Mouse (Mus musculus) forebrain, embryonic 11.5 days (tissue): ENCODE measurements at regions not wholly inside any gene's neighbourhood (a gene's known extent, or its start where the extent isn't known, plus 50 kb on each side); places are given as distances from the start of the nearest gene placed in this dataset.
A peak's percentile ranks its signal among the peaks of the same experiment; 100 is the strongest.

Experiments used
- ATAC-seq: fragments of 200-750 bp; cut with Nextera tagmentation; replicated peaks from 2 replicates; pipeline ENCODE4 v1.8.0; 2017; ENCODE audit warnings: moderate TSS enrichment; ENCODE audit not compliant: low FRiP score
- DNase-seq: peaks from one replicate; pipeline ENCODE4 v3.0.0-alpha.2; 2017; ENCODE audit warnings: low spot score
- H3K27ac ChIP-seq: fragments of 300-500 bp; sonication (generic); 2 replicates; pipeline ENCODE4 v1.5.1; 2014; ENCODE audit warnings: low read depth, low read length
- H3K27me3 ChIP-seq: fragments of 300-500 bp; sonication (generic); 2 replicates; pipeline ENCODE4 v1.6.1; 2014; ENCODE audit warnings: mild to moderate bottlenecking, low read length, mixed read lengths; ENCODE audit not compliant: control insufficient read depth, insufficient read depth
- H3K36me3 ChIP-seq: fragments of 300-500 bp; sonication (generic); 2 replicates; pipeline ENCODE4 v1.6.1; 2014; ENCODE audit warnings: mild to moderate bottlenecking, low read length, moderate library complexity, mixed read lengths; ENCODE audit not compliant: control insufficient read depth, insufficient read depth
- H3K4me1 ChIP-seq: fragments of 300-500 bp; sonication (generic); replicated peaks from 2 replicates; pipeline ENCODE4 v1.6.1; 2014; ENCODE audit warnings: low read length, mixed read lengths; ENCODE audit not compliant: control insufficient read depth, insufficient read depth
- H3K4me2 ChIP-seq: fragments of 300-500 bp; sonication (generic); 2 replicates; pipeline ENCODE4 v1.6.1; 2014; ENCODE audit warnings: low read depth, mild to moderate bottlenecking, low read length, moderate library complexity, mixed read lengths; ENCODE audit not compliant: severe bottlenecking
- H3K4me3 ChIP-seq: fragments of 300-500 bp; sonication (generic); 2 replicates; pipeline ENCODE4 v1.5.1; 2014; ENCODE audit warnings: low read depth, low read length
- H3K9ac ChIP-seq: fragments of 300-500 bp; sonication (generic); 2 replicates; pipeline ENCODE4 v1.6.1; 2014; ENCODE audit warnings: low read length
- H3K9me3 ChIP-seq: fragments of 300-500 bp; sonication (generic); 2 replicates; pipeline ENCODE4 v1.6.1; 2016; ENCODE audit warnings: low read length, mixed read lengths; ENCODE audit not compliant: control insufficient read depth
- WGBS: fragments of 180-500 bp; shearing (Covaris S2); extraction: QIAGEN DNeasy Blood & Tissue Kit; methylation state at CpG from one replicate; pipeline ENCODE4 v1.1.7; 2014; 5-methylcytosine and 5-hydroxymethylcytosine counted together

GRCm38 (mm10) chr3:46583351-46583750, 135.3 kb upstream of the Pabpc4l start:
- Histone ChIP-seq H3K4me3 (no peak overlapping the region), H3K9ac (no peak overlapping the region), H3K27me3 (no peaks in the 10 kb centered on the region), H3K4me2 (no peak overlapping the region), H3K4me1 (no peaks in the 10 kb centered on the region), H3K27ac (no peak overlapping the region), H3K9me3 (no peaks in the 10 kb centered on the region), H3K36me3 (no peaks in the 10 kb centered on the region)
- 79% methylated on average over 1 of the region's 1 CpGs for WGBS
- DNase-seq (no peak), ATAC-seq (no peak)

GRCm38 (mm10) chr3:46566636-46567235, 118.7 kb upstream of the Pabpc4l start:
- Histone ChIP-seq H3K36me3 (no peaks in the 10 kb centered on the region), H3K9ac (no peak overlapping the region), H3K9me3 (no peaks in the 10 kb centered on the region), H3K27ac (no peak overlapping the region), H3K4me3 (no peak overlapping the region), H3K27me3 (no peaks in the 10 kb centered on the region), H3K4me2 (no peak overlapping the region), H3K4me1 (no peaks in the 10 kb centered on the region)
- WGBS: 31% methylated on average over 6 of the region's 6 CpGs
- peak; percentile 48 for DNase-seq
- ATAC-seq: peak; percentile 63; the same call in 1 of the 2 replicates

GRCm38 (mm10) chr3:46553590-46553989, 105.6 kb upstream of the Pabpc4l start:
- no peak for ATAC-seq
- Histone ChIP-seq H3K9ac (no peak overlapping the region), H3K9me3 (no peaks in the 10 kb centered on the region), H3K4me1 (no peaks in the 10 kb centered on the region), H3K4me3 (no peak overlapping the region), H3K27ac (no peak overlapping the region), H3K27me3 (no peaks in the 10 kb centered on the region), H3K4me2 (no peak overlapping the region), H3K36me3 (no peaks in the 10 kb centered on the region)
- WGBS: 92% methylated on average over 3 of the region's 3 CpGs
- DNase-seq: no peak

GRCm38 (mm10) chr3:46538660-46539059, 90.6 kb upstream of the Pabpc4l start:
- Histone ChIP-seq H3K36me3 (no peaks in the 10 kb centered on the region), H3K9me3 (no peaks in the 10 kb centered on the region), H3K9ac (no peak overlapping the region), H3K4me2 (no peak overlapping the region), H3K4me1 (no peaks in the 10 kb centered on the region), H3K27me3 (no peaks in the 10 kb centered on the region), H3K27ac (no peak overlapping the region), H3K4me3 (no peak overlapping the region)
- 89% methylated on average over 3 of the region's 3 CpGs for WGBS
- DNase-seq: no peak
- no peak for ATAC-seq

DNA sequence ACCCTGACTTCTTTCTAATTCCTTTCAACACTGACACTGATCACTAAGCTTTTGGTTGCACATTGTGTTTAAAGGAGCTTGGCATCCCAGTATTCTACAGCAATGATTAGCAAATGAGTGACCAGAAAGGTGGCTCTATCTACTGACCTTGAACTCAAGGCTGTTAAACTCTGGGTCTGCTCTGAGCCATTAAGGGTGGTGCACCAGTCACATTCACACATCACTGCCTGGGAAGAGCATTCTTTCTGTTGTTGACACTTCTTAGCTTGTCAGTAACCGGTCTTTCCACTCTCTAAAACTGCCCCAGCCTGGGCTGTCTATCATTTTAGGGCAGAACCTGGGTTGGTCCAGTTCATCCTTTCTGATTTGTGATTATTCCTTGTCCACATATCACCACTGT, 63.1 kb upstream of the Pabpc4l start:
- Histone ChIP-seq H3K4me2 (no peak overlapping the region), H3K27me3 (no peaks in the 10 kb centered on the region), H3K4me1 (no peaks in the 10 kb centered on the region), H3K27ac (no peak overlapping the region), H3K9me3 (no peaks in the 10 kb centered on the region), H3K36me3 (no peaks in the 10 kb centered on the region), H3K4me3 (no peak overlapping the region), H3K9ac (no peak overlapping the region)
- ATAC-seq (no peak), DNase-seq (no peak)
- 97% methylated on average over 1 of the region's 1 CpGs for WGBS

GRCm38 (mm10) chr3:46503713-46504112, 55.7 kb upstream of the Pabpc4l start:
- H3K27me3 ChIP-seq: no peaks in the 10 kb centered on the region
- H3K4me3 ChIP-seq: no peak overlapping the region
- no peak overlapping the region for H3K9ac ChIP-seq
- H3K27ac ChIP-seq: no peak overlapping the region
- no peak for DNase-seq
- no peaks in the 10 kb centered on the region for H3K9me3 ChIP-seq
- no peak overlapping the region for H3K4me2 ChIP-seq
- WGBS: 93% methylated on average over 3 of the region's 3 CpGs
- H3K4me1 ChIP-seq: no peaks in the 10 kb centered on the region
- ATAC-seq: no peak
- H3K36me3 ChIP-seq: no peaks in the 10 kb centered on the region
